Mouse (Mus musculus) C2C12 (cell line): ENCODE data around the gene B4galnt4. TPM values are rescaled to one million over a fixed set of nuclear protein-coding genes. Genes with fewer than 3 reads are reported as not detected.
A peak's percentile ranks its signal among the peaks of the same experiment; 100 is the strongest.

ENCODE experiments used
- H3K27me3 ChIP-seq: one replicate; pipeline ENCODE4 v1.6.1; 2011; ENCODE audit not compliant: control insufficient read depth, insufficient read depth, insufficient read length
- H3K36me3 ChIP-seq: one replicate; pipeline ENCODE4 v1.6.1; 2011; ENCODE audit not compliant: control insufficient read depth, insufficient read depth
- H3K4me3 ChIP-seq: one replicate; pipeline ENCODE4 v1.5.1; 2011; ENCODE audit warnings: mild to moderate bottlenecking, control low read depth; ENCODE audit not compliant: poor library complexity, insufficient read depth, severe bottlenecking
- H3K79me2 ChIP-seq: one replicate; pipeline ENCODE4 v1.6.1; 2011; ENCODE audit not compliant: control insufficient read depth, insufficient read depth
- H3K79me3 ChIP-seq: one replicate; pipeline ENCODE4 v1.6.1; 2011; ENCODE audit warnings: low read depth, control low read depth
- H3ac ChIP-seq: one replicate; pipeline ENCODE3; 2011; ENCODE audit warnings: low read depth; ENCODE audit not compliant: control insufficient read depth, insufficient read length
- CEBPB ChIP-seq: IDR thresholded peaks from one replicate; pipeline ENCODE4 v1.6.1; 2011; ENCODE audit warnings: low read depth, mild to moderate bottlenecking, control low read depth, moderate library complexity
- CTCF ChIP-seq: IDR thresholded peaks from one replicate; pipeline ENCODE4 v1.5.1; 2011; ENCODE audit not compliant: control insufficient read depth, insufficient read depth, insufficient read length
- FOSL1 ChIP-seq: IDR thresholded peaks from one replicate; pipeline ENCODE4 v1.8.0; 2011; ENCODE audit warnings: mild to moderate bottlenecking, low read length; ENCODE audit not compliant: poor library complexity, insufficient read depth, severe bottlenecking
- MAX ChIP-seq: IDR thresholded peaks from one replicate; pipeline ENCODE4 v1.6.1; 2011; ENCODE audit warnings: mild to moderate bottlenecking, control low read depth
- MYOD1 ChIP-seq: IDR thresholded peaks from one replicate; pipeline ENCODE4 v1.6.1; 2011; ENCODE audit warnings: low read depth; ENCODE audit not compliant: control insufficient read depth, insufficient read length
- MYOG ChIP-seq: IDR thresholded peaks from one replicate; pipeline ENCODE4 v1.6.1; 2011; ENCODE audit not compliant: control insufficient read depth, insufficient read length; ENCODE audit errors: extremely low read depth
- USF1 ChIP-seq: IDR thresholded peaks from one replicate; pipeline ENCODE4 v1.6.1; 2011; ENCODE audit warnings: low read depth, mild to moderate bottlenecking, control low read depth, moderate library complexity
- polyA plus RNA-seq: library from polyadenylated mRNA; unstranded; fragments of >200 nt; fragmentation: generic; extraction: Trizol; gene quantifications from one replicate; pipeline ENCODE4 v1.2.1, GENCODE M21; 2012; ENCODE audit warnings: missing spikeins

Gene B4galnt4
- polyA plus RNA-seq, 1 experiment: 4.0 TPM

GRCm38 (mm10) chr7:141094487-141095205 is 33.7 kb downstream of the B4galnt4 start:
- H3K4me3 ChIP-seq: no peak overlapping the region
- H3K79me3 ChIP-seq: no peaks in the 10 kb centered on the region
- H3K79me2 ChIP-seq: no peaks in the 10 kb centered on the region
- TF ChIP-seq MYOG: no peak
- TF ChIP-seq MYOD1: no peak
- no peaks in the 10 kb centered on the region for H3K36me3 ChIP-seq
- no peaks in the 10 kb centered on the region for H3K27me3 ChIP-seq
- no peak overlapping the region for H3ac ChIP-seq

GRCm38 (mm10) chr7:141096021-141096420 is 35.1 kb downstream of the B4galnt4 start:
- Histone ChIP-seq H3K79me2 (no peaks in the 10 kb centered on the region), H3K27me3 (peaks cover 8% of the 10 kb centered on the region), H3ac (no peak overlapping the region), H3K79me3 (no peaks in the 10 kb centered on the region), H3K4me3 (no peak overlapping the region), H3K36me3 (no peaks in the 10 kb centered on the region)
- TF ChIP-seq MYOD1: peak; percentile 86
- no peak for TF ChIP-seq USF1

- H3K4me3 ChIP-seq: peak overlapping the region; percentile 11
- no peak for TF ChIP-seq MAX
- no peak for TF ChIP-seq MYOD1
- no peak for TF ChIP-seq CEBPB
- TF ChIP-seq USF1: no peak
- no peak for TF ChIP-seq FOSL1
- TF ChIP-seq MYOG: no peak
- no peak for TF ChIP-seq CTCF
- H3K27me3 ChIP-seq: peaks cover 10% of the 10 kb centered on the region
- no peaks in the 10 kb centered on the region for H3K79me3 ChIP-seq
- H3K79me2 ChIP-seq: no peaks in the 10 kb centered on the region
- H3ac ChIP-seq: peak overlapping the region; percentile 16
- no peaks in the 10 kb centered on the region for H3K36me3 ChIP-seq
Measured at GRCm38 (mm10) chr7:141096649-141097056, 35.7 kb downstream of the B4galnt4 start.

- no peak overlapping the region for H3K4me3 ChIP-seq
- TF ChIP-seq CEBPB: no peak
- no peak for TF ChIP-seq USF1
- TF ChIP-seq MYOD1: no peak
- TF ChIP-seq CTCF: no peak
- TF ChIP-seq MAX: no peak
- no peak for TF ChIP-seq FOSL1
- TF ChIP-seq MYOG: no peak
- H3K36me3 ChIP-seq: no peaks in the 10 kb centered on the region
- H3K79me2 ChIP-seq: no peaks in the 10 kb centered on the region
- H3ac ChIP-seq: no peak overlapping the region
- no peaks in the 10 kb centered on the region for H3K79me3 ChIP-seq
- H3K27me3 ChIP-seq: peaks cover 14% of the 10 kb centered on the region
Measured at GRCm38 (mm10) chr7:141097177-141097576, 36.3 kb downstream of the B4galnt4 start.

GRCm38 (mm10) chr7:141099911-141100691 is 39.2 kb downstream of the B4galnt4 start, which contains the start of gene Sigirr:
TSS of gene Sigirr (minus strand) at chr7:141100572.
- H3K36me3 ChIP-seq: no peaks in the 10 kb centered on the region
- H3K79me3 ChIP-seq: no peaks in the 10 kb centered on the region
- H3ac ChIP-seq: no peak within 1 kb of the TSS
- H3K79me2 ChIP-seq: no peaks in the 10 kb centered on the region
- TF ChIP-seq MYOG: no peak
- no peak for TF ChIP-seq FOSL1
- no peak for TF ChIP-seq CEBPB
- no peak for TF ChIP-seq CTCF
- no peak within 1 kb of the TSS for H3K4me3 ChIP-seq
- peaks cover 19% of the 10 kb centered on the region for H3K27me3 ChIP-seq

GRCm38 (mm10) chr7:141103161-141103560 is 42.3 kb downstream of the B4galnt4 start:
- no peak overlapping the region for H3K4me3 ChIP-seq
- no peaks in the 10 kb centered on the region for H3K36me3 ChIP-seq
- H3K79me2 ChIP-seq: no peaks in the 10 kb centered on the region
- TF ChIP-seq CEBPB (no peak), MYOG (no peak), MYOD1 (no peak), USF1 (no peak)
- H3K27me3 ChIP-seq: peaks cover 23% of the 10 kb centered on the region
- H3K79me3 ChIP-seq: no peaks in the 10 kb centered on the region
- H3ac ChIP-seq: no peak overlapping the region
